Mouse (Mus musculus) hindbrain, embryonic 11.5 days (tissue): ENCODE measurements around the gene Pim1. TPM values are rescaled to one million over a fixed set of nuclear protein-coding genes. Genes with fewer than 3 reads are reported as not detected.

Experiments
- ATAC-seq: fragments of 200-750 bp; cut with Nextera tagmentation; 2 replicates; pipeline ENCODE4 v1.8.0; 2017; ENCODE audit warnings: mild to moderate bottlenecking, moderate TSS enrichment, moderate library complexity; ENCODE audit not compliant: low FRiP score
- DNase-seq: peaks from one replicate; pipeline ENCODE4 v3.0.0-alpha.2; 2015; ENCODE audit warnings: low spot score
- H3K27ac ChIP-seq: fragments of 300-500 bp; sonication (generic); 2 replicates; pipeline ENCODE4 v1.5.1; 2014; ENCODE audit warnings: mild to moderate bottlenecking, low read depth, low read length
- H3K27me3 ChIP-seq: fragments of 300-500 bp; sonication (generic); 2 replicates; pipeline ENCODE4 v1.6.1; 2014; ENCODE audit warnings: mild to moderate bottlenecking, low read length, moderate library complexity, mixed read lengths; ENCODE audit not compliant: control insufficient read depth, insufficient read depth
- H3K36me3 ChIP-seq: fragments of 300-500 bp; sonication (generic); 2 replicates; pipeline ENCODE4 v1.6.1; 2014; ENCODE audit warnings: mild to moderate bottlenecking, low read length, moderate library complexity, mixed read lengths; ENCODE audit not compliant: control insufficient read depth, insufficient read depth
- H3K4me1 ChIP-seq: fragments of 300-500 bp; sonication (generic); replicated peaks from 2 replicates; pipeline ENCODE4 v1.6.1; 2014; ENCODE audit warnings: low read length, mixed read lengths; ENCODE audit not compliant: control insufficient read depth, insufficient read depth
- H3K4me2 ChIP-seq: fragments of 300-500 bp; sonication (generic); replicated peaks from 2 replicates; pipeline ENCODE4 v1.6.1; 2014; ENCODE audit warnings: mild to moderate bottlenecking, low read depth, low read length
- H3K4me3 ChIP-seq: fragments of 300-500 bp; sonication (generic); 2 replicates; pipeline ENCODE4 v1.5.1; 2014; ENCODE audit warnings: low read depth, low read length
- H3K9ac ChIP-seq: fragments of 300-500 bp; sonication (generic); 2 replicates; pipeline ENCODE4 v1.6.1; 2014; ENCODE audit warnings: low read depth, low read length
- H3K9me3 ChIP-seq: fragments of 300-500 bp; sonication (generic); 2 replicates; pipeline ENCODE4 v1.6.1; 2016; ENCODE audit warnings: low read length; ENCODE audit not compliant: control insufficient read depth
- WGBS: fragments of 180-500 bp; shearing (Covaris S2); extraction: QIAGEN DNeasy Blood & Tissue Kit; methylation state at CpG from one replicate; pipeline ENCODE4 v1.1.7; 2014; 5-methylcytosine and 5-hydroxymethylcytosine counted together
- polyA plus RNA-seq: library from polyadenylated mRNA; unstranded; fragments of >200 nt; fragmentation: Nextera tagmentation; extraction: Ambion mirVana; gene quantifications from 2 replicates; pipeline ENCODE4 v1.2.1, GENCODE M21; 2014

Pim1 gene
- polyA plus RNA-seq, result 16.8 and 18.1 TPM in 2 replicates

DNA sequence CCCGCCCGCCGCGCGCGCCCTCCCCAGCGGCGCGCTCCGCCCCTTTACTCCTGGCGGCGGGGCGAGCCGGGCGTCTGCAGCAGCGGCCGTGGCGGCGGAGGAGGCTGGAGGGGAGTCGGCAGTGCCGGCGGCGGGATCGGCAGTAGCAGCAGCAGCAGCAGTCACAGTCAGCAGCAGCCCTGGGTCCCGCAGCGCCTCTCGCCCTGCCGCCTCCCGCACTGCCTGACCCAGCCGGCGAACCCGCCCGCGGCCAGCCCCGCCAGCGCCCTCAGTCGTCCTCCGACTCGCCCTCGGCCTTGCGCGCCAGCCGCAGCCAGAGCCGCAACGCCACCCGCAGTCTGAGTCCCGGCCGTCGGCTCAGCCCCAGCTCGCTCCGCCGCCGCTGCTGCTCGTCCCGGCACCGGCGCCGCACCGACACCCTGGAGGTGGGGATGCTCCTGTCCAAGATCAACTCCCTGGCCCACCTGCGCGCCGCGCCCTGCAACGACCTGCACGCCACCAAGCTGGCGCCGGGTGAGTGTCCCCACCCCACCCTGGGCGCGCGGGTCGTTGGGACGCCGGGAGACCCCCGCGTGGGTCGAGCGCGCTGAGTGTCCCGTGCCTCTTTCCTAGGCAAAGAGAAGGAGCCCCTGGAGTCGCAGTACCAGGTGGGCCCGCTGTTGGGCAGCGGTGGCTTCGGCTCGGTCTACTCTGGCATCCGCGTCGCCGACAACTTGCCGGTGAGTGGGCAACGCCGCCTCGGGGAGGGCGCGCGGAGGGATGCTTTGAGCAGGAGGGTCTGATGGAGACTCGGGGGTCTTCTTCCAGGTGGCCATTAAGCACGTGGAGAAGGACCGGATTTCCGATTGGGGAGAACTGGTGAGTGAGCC lies at the start of gene Pim1:
Gene Pim1, plus strand, starts transcription at position 41 of the 869 bp plus-strand sequence.
- WGBS, result under 1% methylated on average over 63 of the region's 99 CpGs
- no peaks in the 10 kb centered on the region for H3K9me3 ChIP-seq
- H3K27ac ChIP-seq, result peak within 1 kb of the TSS; percentile 94
- DNase-seq (no peak), ATAC-seq (peak; percentile 53)
- 0 out of 2 replicates have a peak, but pooled peaks cover 2% of the 10 kb centered on the region for H3K4me1 ChIP-seq
- H3K27me3 ChIP-seq, result no peaks in the 10 kb centered on the region
- H3K9ac ChIP-seq, result peak within 1 kb of the TSS; percentile 96
- H3K4me2 ChIP-seq, result peak within 1 kb of the TSS; percentile 90
- peaks cover 5% of the 10 kb centered on the region; the same call in 1 of the 2 replicates for H3K36me3 ChIP-seq
- peak within 1 kb of the TSS; percentile 94 for H3K4me3 ChIP-seq

DNA sequence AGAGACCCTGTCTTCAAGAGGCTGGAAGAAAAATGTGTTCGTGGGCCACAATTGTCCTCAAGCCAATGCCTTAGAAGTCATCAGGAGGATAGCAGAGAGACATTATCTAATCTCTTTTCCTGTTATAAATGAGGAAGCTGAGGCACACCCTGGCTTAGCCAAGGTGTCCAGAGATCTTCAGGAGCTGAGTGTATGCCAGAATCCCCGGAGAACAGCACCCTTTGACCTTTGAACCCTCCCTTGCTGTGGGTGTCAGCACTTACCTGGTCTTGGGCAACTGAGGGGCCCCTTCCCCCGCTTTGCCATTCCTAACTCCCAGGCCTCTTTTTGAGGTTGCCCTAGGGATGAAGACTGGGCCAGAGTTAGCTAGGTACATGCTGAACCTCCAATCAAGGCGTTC lies 49.0 kb upstream of the Pim1 start:
- whole genome bisulfite sequencing, result 80% methylated on average over 4 of the region's 4 CpGs
- Histone ChIP-seq H3K36me3 (no peaks in the 10 kb centered on the region), H3K27me3 (no peaks in the 10 kb centered on the region), H3K4me1 (peaks cover 3% of the 10 kb centered on the region; the same call in 1 of the 2 replicates), H3K9me3 (no peaks in the 10 kb centered on the region), H3K4me3 (no peak overlapping the region), H3K9ac (no peak overlapping the region), H3K27ac (no peak overlapping the region), H3K4me2 (no peak overlapping the region)
- DNase-seq, result no peak
- no peak for ATAC-seq

DNA sequence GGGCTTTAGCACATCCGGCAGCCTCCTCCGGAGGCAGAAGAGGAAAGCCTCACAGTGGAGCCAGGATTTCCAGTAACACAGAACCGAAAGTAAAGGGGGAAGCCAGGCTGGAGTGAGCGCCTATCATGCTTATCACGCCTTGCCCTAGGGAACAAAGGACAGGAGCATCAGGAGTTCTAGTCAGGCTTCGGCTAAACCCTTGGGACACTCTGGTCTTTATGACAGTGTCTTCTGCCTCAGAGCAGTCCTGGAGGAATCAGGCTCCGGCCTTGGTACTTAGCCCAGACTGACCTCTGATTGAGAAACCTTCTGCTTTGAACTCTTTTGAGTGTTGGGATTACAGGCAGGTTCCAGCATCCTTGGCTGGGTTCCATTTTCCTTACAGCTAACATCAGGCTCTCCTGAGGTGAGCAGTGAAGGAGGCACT lies 48.4 kb upstream of the Pim1 start:
- WGBS, result 60% methylated on average over 7 of the region's 7 CpGs
- Histone ChIP-seq H3K27ac (no peak overlapping the region), H3K9me3 (no peaks in the 10 kb centered on the region)

DNA sequence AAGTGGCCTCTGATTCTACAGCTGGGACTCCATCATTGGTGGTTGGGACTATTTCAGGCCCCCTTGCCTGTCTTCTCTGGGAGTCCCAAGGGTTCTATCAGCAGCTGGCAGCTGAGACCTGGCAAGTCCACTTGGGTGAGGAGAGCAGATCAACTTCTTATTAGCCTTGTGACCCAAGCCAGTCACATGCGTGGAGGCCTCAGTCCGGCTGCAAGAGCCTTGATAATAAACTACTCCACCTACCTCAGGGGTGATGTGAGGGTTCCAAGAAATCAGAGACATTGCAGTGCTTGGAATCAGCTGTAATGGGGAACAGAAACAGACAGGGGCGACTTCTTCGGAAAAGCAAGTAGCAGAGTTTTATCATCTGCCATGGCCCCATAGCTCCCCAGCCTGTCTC lies 46.8 kb upstream of the Pim1 start:
- Histone ChIP-seq H3K27me3 (no peaks in the 10 kb centered on the region), H3K4me3 (no peak overlapping the region), H3K36me3 (no peaks in the 10 kb centered on the region), H3K4me1 (no peaks in the 10 kb centered on the region), H3K27ac (no peak overlapping the region), H3K4me2 (no peak overlapping the region), H3K9ac (no peak overlapping the region), H3K9me3 (no peaks in the 10 kb centered on the region)
- ATAC-seq (no peak), DNase-seq (no peak)
- 77% methylated on average over 4 of the region's 4 CpGs for WGBS

More for the DNA sequence above, 48.4 kb upstream of the Pim1 start:
- H3K4me1 ChIP-seq, result peaks cover 3% of the 10 kb centered on the region; the same call in 1 of the 2 replicates
- no peak overlapping the region for H3K4me3 ChIP-seq
- ATAC-seq, result no peak
- no peaks in the 10 kb centered on the region for H3K27me3 ChIP-seq
- H3K36me3 ChIP-seq, result no peaks in the 10 kb centered on the region
- no peak overlapping the region for H3K9ac ChIP-seq
- no peak for DNase-seq
- no peak overlapping the region for H3K4me2 ChIP-seq

DNA sequence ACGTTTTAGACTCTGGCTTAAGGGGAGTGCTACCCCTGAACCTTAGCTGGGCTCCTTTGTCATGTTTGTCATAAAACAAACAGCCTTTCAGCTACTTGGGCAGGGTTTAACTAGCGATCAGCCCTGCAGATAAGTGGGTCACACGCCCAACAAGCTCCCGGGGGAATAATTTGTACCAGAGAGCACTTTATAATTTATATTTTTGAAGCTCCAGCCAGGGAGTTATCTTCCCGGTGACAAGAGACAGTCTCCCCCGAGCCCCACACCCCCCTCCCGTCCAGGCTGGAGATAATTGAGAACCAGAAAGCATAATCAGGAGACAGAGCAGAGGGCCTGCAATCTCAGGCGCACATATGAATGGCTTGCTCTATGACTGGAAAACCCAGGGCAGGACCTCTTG lies 45.5 kb upstream of the Pim1 start:
- no peak overlapping the region for H3K4me2 ChIP-seq
- no peak for DNase-seq
- 32% methylated on average over 8 of the region's 8 CpGs for WGBS

DNA sequence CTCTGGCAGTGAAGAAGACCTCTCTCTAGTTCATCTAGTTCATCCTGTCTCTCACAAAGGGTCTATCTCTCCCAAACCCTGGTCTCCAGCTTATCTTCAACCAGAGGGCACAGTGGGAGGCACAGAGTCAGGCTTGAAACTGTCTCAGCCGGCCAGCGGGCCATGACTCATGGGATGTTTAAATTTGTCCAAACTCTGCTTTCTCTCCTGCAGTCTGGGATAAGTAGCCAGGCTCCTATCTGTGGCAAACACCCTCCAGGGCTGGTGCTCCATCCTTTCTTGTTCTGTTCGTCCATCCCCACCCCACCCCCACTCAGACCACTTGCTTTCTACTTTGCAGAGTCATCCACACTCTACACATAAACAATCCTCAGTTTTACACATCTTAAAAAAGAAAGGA lies 43.2 kb upstream of the Pim1 start:
- H3K9ac ChIP-seq, result no peak overlapping the region
- no peaks in the 10 kb centered on the region for H3K27me3 ChIP-seq
- H3K9me3 ChIP-seq, result no peaks in the 10 kb centered on the region; the same call in 1 of the 2 replicates
- WGBS, result 57% methylated on average over 3 of the region's 3 CpGs
- H3K36me3 ChIP-seq, result no peaks in the 10 kb centered on the region
- H3K27ac ChIP-seq, result no peak overlapping the region
- no peak overlapping the region for H3K4me3 ChIP-seq
- DNase-seq (no peak), ATAC-seq (no peak)
- no peak overlapping the region for H3K4me2 ChIP-seq
- H3K4me1 ChIP-seq, result peaks cover 9% of the 10 kb centered on the region

More for the DNA sequence above, 45.5 kb upstream of the Pim1 start:
- Histone ChIP-seq H3K9me3 (no peaks in the 10 kb centered on the region), H3K36me3 (no peaks in the 10 kb centered on the region), H3K27ac (no peak overlapping the region), H3K4me1 (no peaks in the 10 kb centered on the region), H3K9ac (no peak overlapping the region), H3K27me3 (no peaks in the 10 kb centered on the region), H3K4me3 (no peak overlapping the region)
- ATAC-seq, result no peak

DNA sequence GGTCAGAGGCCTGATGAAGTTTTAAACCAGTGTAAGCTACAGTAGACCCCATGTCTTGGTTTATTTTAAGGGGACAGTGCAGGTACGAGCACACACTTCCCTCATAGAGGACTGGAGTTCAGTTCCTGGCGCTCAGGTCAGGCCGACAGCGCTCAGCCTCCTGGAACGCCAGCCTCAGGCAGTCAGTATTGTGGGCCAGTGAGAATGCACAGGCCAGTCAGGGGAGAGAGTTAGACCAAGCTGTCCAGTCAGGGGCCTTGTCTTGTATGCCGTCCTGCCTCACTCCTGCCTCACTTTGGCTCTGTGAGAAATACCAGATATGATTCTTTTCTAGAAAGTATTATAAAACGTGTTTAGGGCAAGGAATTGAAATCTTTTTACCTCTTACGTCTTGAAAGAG lies 42.5 kb upstream of the Pim1 start:
- no peak overlapping the region for H3K9ac ChIP-seq
- 56% methylated on average over 8 of the region's 8 CpGs for WGBS
- H3K36me3 ChIP-seq, result no peaks in the 10 kb centered on the region
- no peaks in the 10 kb centered on the region for H3K27me3 ChIP-seq
- no peak for DNase-seq
- H3K9me3 ChIP-seq, result no peaks in the 10 kb centered on the region; the same call in 1 of the 2 replicates
- no peak for ATAC-seq
- H3K4me2 ChIP-seq, result no peak overlapping the region
- peaks cover 9% of the 10 kb centered on the region for H3K4me1 ChIP-seq
- H3K27ac ChIP-seq, result no peak overlapping the region
- no peak overlapping the region for H3K4me3 ChIP-seq

DNA sequence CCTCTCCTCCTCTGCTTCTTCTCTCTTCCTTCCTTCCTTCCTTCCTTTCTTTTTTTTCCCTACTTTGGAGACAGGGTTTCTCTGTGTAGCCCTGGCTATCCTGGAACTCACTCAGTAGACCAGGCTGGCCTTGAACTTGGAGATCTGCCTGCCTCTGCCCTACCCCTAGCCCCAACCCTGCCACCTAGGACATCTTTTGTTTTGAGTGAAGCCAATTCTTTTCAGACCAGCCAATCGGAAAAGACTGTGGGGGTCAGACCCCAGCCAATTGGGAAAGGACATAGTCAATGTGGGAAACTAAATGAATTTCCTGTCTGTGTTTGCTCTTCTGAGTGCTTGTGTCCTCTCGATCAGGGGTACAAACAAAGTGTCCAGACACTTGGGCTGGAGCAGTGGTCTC lies 42.0 kb upstream of the Pim1 start:
- Histone ChIP-seq H3K4me3 (no peak overlapping the region), H3K9ac (no peak overlapping the region), H3K27me3 (no peaks in the 10 kb centered on the region), H3K36me3 (no peaks in the 10 kb centered on the region), H3K9me3 (no peaks in the 10 kb centered on the region; the same call in 1 of the 2 replicates), H3K27ac (no peak overlapping the region), H3K4me2 (no peak overlapping the region), H3K4me1 (peaks cover 9% of the 10 kb centered on the region)
- DNase-seq (no peak), ATAC-seq (no peak)
- WGBS, result 75% methylated on average over 2 of the region's 2 CpGs
